Mouse (Mus musculus) frontal cortex, postnatal 10 days (tissue): ENCODE data around the gene Icam1.

ENCODE experiments used
- DNase-seq, 2 experiments: peaks; one replicate each; pipeline ENCODE4 v3.0.0; 2022; ENCODE audit warnings: low spot score in 2 of 2, mixed read lengths in 1 of 2

Icam1 gene

GRCm38 (mm10) chr9:21022288-21022687 is 6.5 kb downstream of the Icam1 start:
- DNase-seq: no peak

GRCm38 (mm10) chr9:21022726-21023125 is 6.9 kb downstream of the Icam1 start:
- no peak for DNase-seq

- no peak for DNase-seq
Observed at GRCm38 (mm10) chr9:21025258-21025810, 9.5 kb downstream of the Icam1 start.

- no peak for DNase-seq
Observed at GRCm38 (mm10) chr9:21026849-21027248, 11.1 kb downstream of the Icam1 start.

- no peak for DNase-seq
Observed at GRCm38 (mm10) chr9:21027774-21028290, 12.0 kb downstream of the Icam1 start.

- DNase-seq: no peak
Observed at GRCm38 (mm10) chr9:21028560-21029110, 12.8 kb downstream of the Icam1 start.

- peak in 1 of 2 experiments; percentile 77 for DNase-seq
Observed at GRCm38 (mm10) chr9:21029291-21030054, 13.7 kb downstream of the Icam1 start, which contains the start of gene Icam4. Icam4 (plus strand) TSS chr9:21029373.

- no peak for DNase-seq
Observed at GRCm38 (mm10) chr9:21030055-21030600, 14.3 kb downstream of the Icam1 start.

GRCm38 (mm10) chr9:21030781-21031250 is 15.0 kb downstream of the Icam1 start:
- DNase-seq: peak in 1 of 2 experiments; percentile 83

- DNase-seq: peak; percentile 78 to 81
Observed at GRCm38 (mm10) chr9:21031251-21031895, 15.6 kb downstream of the Icam1 start.

GRCm38 (mm10) chr9:21031896-21032351 is 16.1 kb downstream of the Icam1 start, which contains the start of gene Icam5:
Icam5 (plus strand) TSS chr9:21032073.
- DNase-seq: peak; percentile 81 to 84

- no peak for DNase-seq
Observed at GRCm38 (mm10) chr9:21032491-21032890, 16.7 kb downstream of the Icam1 start.

GRCm38 (mm10) chr9:21033136-21033535 is 17.4 kb downstream of the Icam1 start:
- peak in 1 of 2 experiments; percentile 56 for DNase-seq

GRCm38 (mm10) chr9:21034481-21035085 is 18.8 kb downstream of the Icam1 start:
- DNase-seq: no peak

- DNase-seq: no peak
Observed at GRCm38 (mm10) chr9:21035586-21035985, 19.8 kb downstream of the Icam1 start.

GRCm38 (mm10) chr9:21036161-21036560 is 20.4 kb downstream of the Icam1 start:
- no peak for DNase-seq

- DNase-seq: no peak
Observed at GRCm38 (mm10) chr9:21036666-21037065, 20.9 kb downstream of the Icam1 start.

- peak in 1 of 2 experiments; percentile 44 for DNase-seq
Observed at GRCm38 (mm10) chr9:21037481-21037891, 21.7 kb downstream of the Icam1 start.

- DNase-seq: no peak
Observed at GRCm38 (mm10) chr9:21039779-21040178, 24.0 kb downstream of the Icam1 start.

- peak; percentile 41 to 68 for DNase-seq
Observed at GRCm38 (mm10) chr9:21041308-21041707, 25.5 kb downstream of the Icam1 start.

GRCm38 (mm10) chr9:21043563-21043962 is 27.8 kb downstream of the Icam1 start:
- no peak for DNase-seq
